ENCODE assay signal across 20 mouse cellular contexts in genomic region chr7:119847396-119847795, GRCm38 (mm10). TPM values are rescaled to one million over a fixed set of nuclear protein-coding genes. Genes with fewer than 3 reads are reported as not detected.
DNase-seq lines count a peak whose midpoint lies in the region; ATAC-seq and TF ChIP-seq lines count a peak whose summit lies in the region.
"Had no signal": no experiment of that assay in that cellular context is flagged by ENCODE, and none has a peak within 500 bp of the region (broad histone marks: within the 10 kb centered on the region; RNA-seq: fewer than 3 reads in every experiment).

No protein-coding gene starts in this region.

- no peak for TF ChIP-seq POLR2A in liver, adult 2 months (IDR thresholded peaks at IDR 0.05; ENCODE audit: extremely low read depth, insufficient read depth, low read length)

- H3K27ac ChIP-seq in liver, adult 2 months (replicated peaks; ENCODE audit: insufficient read depth, low read depth, low read length) = no peak overlapping the region
- no peak overlapping the region for H3K27ac ChIP-seq in liver, postnatal 0 days (ENCODE audit: low read depth)
- H3K27ac ChIP-seq: embryonic facial prominence, embryonic 15.5 days; forebrain, embryonic 15.5 days; heart, adult 2 months; hindbrain, embryonic 10.5 days; hindbrain, embryonic 14.5 days had no signal

- H3K4me1 ChIP-seq in liver, adult 2 months (ENCODE audit: control insufficient read depth, insufficient read depth, low read length) = peaks cover 7% of the 10 kb centered on the region; the same call in 1 of the 2 replicates
- H3K4me1 ChIP-seq in liver, postnatal 0 days (ENCODE audit: insufficient read depth) = no peaks in the 10 kb centered on the region
- H3K4me1 ChIP-seq: embryonic facial prominence, embryonic 15.5 days; forebrain, embryonic 15.5 days; hindbrain, embryonic 10.5 days had no signal

- peak; percentile 6 to 9 for DNase-seq in adrenal gland, postnatal 36 days
- DNase-seq in adrenal gland, adult 8-10 months = no peak
- peak; percentile 45 for DNase-seq in kidney, adult 9 months
- no peak for DNase-seq in kidney, adult 18-20 months
- DNase-seq in liver, adult 2 months (ENCODE audit: extremely low read depth, low read depth, low spot score) = peak; percentile 87
- no peak for DNase-seq in liver, postnatal 0 days
- DNase-seq in gonadal fat pad, adult 2 months (ENCODE audit: low read depth) = peak; percentile 91
- DNase-seq: cerebellum, adult 11 months; cerebellum, adult 8-10 months; cerebellum, postnatal 14 days; embryo, embryonic 11 days; gastrocnemius, postnatal 36 days; heart, adult 2 months had no signal

- no peaks in the 10 kb centered on the region for H3K27me3 ChIP-seq in liver, adult 2 months (ENCODE audit: control insufficient read depth, insufficient read depth, low read length)
- no peaks in the 10 kb centered on the region for H3K27me3 ChIP-seq in liver, postnatal 0 days (ENCODE audit: insufficient read depth, low read length)
- H3K27me3 ChIP-seq: embryonic facial prominence, embryonic 15.5 days; forebrain, embryonic 15.5 days; heart, embryonic 12.5 days had no signal

- no peak for TF ChIP-seq EP300 in liver, postnatal 0 days (IDR thresholded peaks at IDR 0.05; ENCODE audit: low read depth)

- no peak for ATAC-seq in liver, postnatal 0 days
- ATAC-seq in megakaryocyte-erythroid progenitor cell, adult 5-6 weeks (replicated peaks; ENCODE audit: low FRiP score, low TSS enrichment, poor library complexity, severe bottlenecking) = no peak
- ATAC-seq: forebrain, embryonic 15.5 days had no signal

- WGBS in liver, adult 2 months = 26% methylated on average over 2 of the region's 2 CpGs
- 81% methylated on average over 2 of the region's 2 CpGs for WGBS in liver, postnatal 0 days (ENCODE audit: insufficient replicate concordance)

- no peaks in the 10 kb centered on the region for H3K9me3 ChIP-seq in liver, postnatal 0 days (ENCODE audit: low read length)
- H3K9me3 ChIP-seq: embryonic facial prominence, embryonic 15.5 days; forebrain, embryonic 15.5 days; heart, embryonic 12.5 days; hindbrain, embryonic 10.5 days had no signal

- H3K9ac ChIP-seq in liver, adult 2 months (ENCODE audit: low read depth, low read length) = no peak overlapping the region
- no peak overlapping the region for H3K9ac ChIP-seq in liver, postnatal 0 days (replicated peaks)
- H3K9ac ChIP-seq: embryonic facial prominence, embryonic 15.5 days; forebrain, embryonic 15.5 days; heart, embryonic 12.5 days; hindbrain, embryonic 14.5 days had no signal

- H3K4me2 ChIP-seq in liver, postnatal 0 days (ENCODE audit: low read depth, low read length) = no peak overlapping the region
- H3K4me2 ChIP-seq: embryonic facial prominence, embryonic 15.5 days; forebrain, embryonic 15.5 days; heart, embryonic 12.5 days; hindbrain, embryonic 14.5 days had no signal

- no peaks in the 10 kb centered on the region for H3K79me2 ChIP-seq in liver, adult 2 months (ENCODE audit: control insufficient read depth, insufficient read depth, low read length)

- no peak for TF ChIP-seq CTCF in liver, adult 2 months (IDR thresholded peaks at IDR 0.05; ENCODE audit: low read depth, low read length)
- no peak for TF ChIP-seq CTCF in liver, postnatal 0 days (IDR thresholded peaks at IDR 0.05; ENCODE audit: low read depth)

- H3K4me3 ChIP-seq in liver, adult 2 months (ENCODE audit: insufficient read depth, low read depth, low read length) = no peak overlapping the region
- no peak overlapping the region for H3K4me3 ChIP-seq in liver, postnatal 0 days (ENCODE audit: low read depth, low read length)
- H3K4me3 ChIP-seq: embryonic facial prominence, embryonic 15.5 days; erythroblast, embryonic 14.5 days; forebrain, embryonic 15.5 days; heart, adult 2 months; heart, embryonic 12.5 days; hindbrain, embryonic 10.5 days had no signal

- H3K36me3 ChIP-seq in liver, adult 2 months (ENCODE audit: control insufficient read depth, insufficient read depth, low read length) = no peaks in the 10 kb centered on the region; the same call in 1 of the 2 replicates
- H3K36me3 ChIP-seq in liver, postnatal 0 days (replicated peaks; ENCODE audit: insufficient read depth, low read length) = peaks cover 33% of the 10 kb centered on the region
- H3K36me3 ChIP-seq: forebrain, embryonic 15.5 days had no signal

RNA-seq across cellular contexts. Expression of gene Lyrm1, which starts 48.3 kb away (rescaled TPM):
- total RNA-seq in adrenal gland, postnatal 36 days (2021) = 1 to 10 TPM; 6.4 to 7.3 TPM
- total RNA-seq in adrenal gland, adult 8-10 months (2022) = 1 to 10 TPM; 5.7 to 6.9 (median 5.8) TPM
- 4.6 and 6.2 TPM in 2 replicates for total RNA-seq in liver, adult 2 months (2014; rRNA removed)
- 0.95 and 1.2 TPM in 2 replicates for polyA plus RNA-seq in liver, adult 2 months (2012; rRNA removed)
- 4.5 TPM in 2 replicates for polyA plus RNA-seq in liver, postnatal 0 days (2015; fragmentation: Nextera tagmentation; extraction: Ambion mirVana)
- polyA plus RNA-seq in gonadal fat pad, adult 2 months (2012; rRNA removed) = 3.0 and 3.2 TPM in 2 replicates
- 3.0 and 5.2 TPM in 2 replicates for total RNA-seq in megakaryocyte-erythroid progenitor cell, adult 5-6 weeks (2014; fragmentation: Nextera tagmentation)
- total RNA-seq in megakaryocyte-erythroid progenitor cell, adult 5-6 weeks (2017) = 1.8 TPM in 1 of 2 replicates, not detected in the other

RNA-seq across cellular contexts. Expression of gene Dcun1d3, which starts 48.7 kb away (rescaled TPM):
- total RNA-seq in adrenal gland, postnatal 36 days (2021) = 10 to 100 TPM; 27.5 to 36.6 TPM
- 10 to 100 TPM; 21.8 to 35.5 (median 26.6) TPM for total RNA-seq in adrenal gland, adult 8-10 months (2022)
- total RNA-seq in liver, adult 2 months (2014; rRNA removed) = 5.3 and 5.6 TPM in 2 replicates
- polyA plus RNA-seq in liver, adult 2 months (2012; rRNA removed) = 3.2 and 5.7 TPM in 2 replicates
- 3.4 and 3.8 TPM in 2 replicates for polyA plus RNA-seq in liver, postnatal 0 days (2015; fragmentation: Nextera tagmentation; extraction: Ambion mirVana)
- 8.4 and 9.4 TPM in 2 replicates for polyA plus RNA-seq in gonadal fat pad, adult 2 months (2012; rRNA removed)
- 0.94 and 2.5 TPM in 2 replicates for total RNA-seq in megakaryocyte-erythroid progenitor cell, adult 5-6 weeks (2014; fragmentation: Nextera tagmentation)
- total RNA-seq in megakaryocyte-erythroid progenitor cell, adult 5-6 weeks (2017) = 2.2 and 4.7 TPM in 2 replicates

RNA-seq across cellular contexts. Expression of gene Eri2, which starts 53.5 kb away (rescaled TPM):
- 1 to 10 TPM; 6.7 to 8.8 TPM for total RNA-seq in adrenal gland, postnatal 36 days (2021)
- total RNA-seq in adrenal gland, adult 8-10 months (2022) = 1 to 10 TPM; 5.5 to 9.3 (median 6.7) TPM
- total RNA-seq in liver, adult 2 months (2014; rRNA removed) = 3.6 and 4.5 TPM in 2 replicates
- 0.61 and 0.80 TPM in 2 replicates for polyA plus RNA-seq in liver, adult 2 months (2012; rRNA removed)
- 5.2 and 6.5 TPM in 2 replicates for polyA plus RNA-seq in liver, postnatal 0 days (2015; fragmentation: Nextera tagmentation; extraction: Ambion mirVana)
- polyA plus RNA-seq in gonadal fat pad, adult 2 months (2012; rRNA removed) = 2.6 and 2.8 TPM in 2 replicates
- total RNA-seq in megakaryocyte-erythroid progenitor cell, adult 5-6 weeks (2014; fragmentation: Nextera tagmentation) = 23.0 and 32.7 TPM in 2 replicates
- total RNA-seq in megakaryocyte-erythroid progenitor cell, adult 5-6 weeks (2017) = 19.5 and 20.3 TPM in 2 replicates

RNA-seq across cellular contexts. Expression of gene Rexo5, which starts 53.6 kb away (rescaled TPM):
- total RNA-seq in adrenal gland, postnatal 36 days (2021) = 1 to 10 TPM; 7.6 to 7.8 TPM
- 10 to 100 TPM in 2 of 4 experiments, 1 to 10 TPM in 2; 5.1 to 11.7 (median 9.6) TPM for total RNA-seq in adrenal gland, adult 8-10 months (2022)
- 4.8 and 5.4 TPM in 2 replicates for total RNA-seq in liver, adult 2 months (2014; rRNA removed)
- 1.0 and 1.9 TPM in 2 replicates for polyA plus RNA-seq in liver, adult 2 months (2012; rRNA removed)
- 3.1 and 5.1 TPM in 2 replicates for polyA plus RNA-seq in liver, postnatal 0 days (2015; fragmentation: Nextera tagmentation; extraction: Ambion mirVana)
- 5.3 and 5.6 TPM in 2 replicates for polyA plus RNA-seq in gonadal fat pad, adult 2 months (2012; rRNA removed)
- total RNA-seq in megakaryocyte-erythroid progenitor cell, adult 5-6 weeks (2014; fragmentation: Nextera tagmentation) = 68.4 and 72.0 TPM in 2 replicates
- total RNA-seq in megakaryocyte-erythroid progenitor cell, adult 5-6 weeks (2017) = 44.8 and 45.8 TPM in 2 replicates

Comparison
In these comparisons a context has a peak if more than half of its experiments do, and no peak if none do; other contexts are left out.
1. DNase-seq: peak in adrenal gland, postnatal 36 days (2 of 2), kidney, adult 9 months (single experiment), liver, adult 2 months (single experiment) and gonadal fat pad, adult 2 months (single experiment); none in adrenal gland, adult 8-10 months (single experiment), kidney, adult 18-20 months (single experiment) and liver, postnatal 0 days (single experiment).